Mouse (Mus musculus) B cell, adult 62 days (primary cell): ENCODE results near the gene Gucy1b1. TPM values are rescaled to one million over a fixed set of nuclear protein-coding genes. Genes with fewer than 3 reads are reported as not detected.

ENCODE experiments used
- total RNA-seq: library from RNA; stranded (reverse); gene quantifications from 4 replicates; pipeline ENCODE4 v1.2.4, GENCODE M21; 2023

Gene Gucy1b1
- 0.24 to 1.3 TPM (median 0.63 TPM) in 4 replicates for total RNA-seq

GRCm38 (mm10) chr3:82074201-82074851 is at the start of gene Gucy1b1:
Gene Gucy1b1 (minus strand): TSS chr3:82074689.

Other genes with a start within 250 kb of the Gucy1b1 start
- 69.0 to 76.6 TPM (median 74.7 TPM) in 4 replicates for gene Ctso, start 142.1 kb downstream of the Gucy1b1 start, total RNA-seq
- gene Tdo2, start 98.5 kb downstream of the Gucy1b1 start, total RNA-seq: not detected in 4 replicates
- gene Asic5, start 92.4 kb downstream of the Gucy1b1 start, total RNA-seq: not detected in 4 replicates
- 0.18 TPM in 1 of 4 replicates, not detected in the others for gene Gucy1a1, start 71.1 kb upstream of the Gucy1b1 start, total RNA-seq